Comparison of ENCODE assay signal across 11 mouse cellular contexts in the genomic region with DNA sequence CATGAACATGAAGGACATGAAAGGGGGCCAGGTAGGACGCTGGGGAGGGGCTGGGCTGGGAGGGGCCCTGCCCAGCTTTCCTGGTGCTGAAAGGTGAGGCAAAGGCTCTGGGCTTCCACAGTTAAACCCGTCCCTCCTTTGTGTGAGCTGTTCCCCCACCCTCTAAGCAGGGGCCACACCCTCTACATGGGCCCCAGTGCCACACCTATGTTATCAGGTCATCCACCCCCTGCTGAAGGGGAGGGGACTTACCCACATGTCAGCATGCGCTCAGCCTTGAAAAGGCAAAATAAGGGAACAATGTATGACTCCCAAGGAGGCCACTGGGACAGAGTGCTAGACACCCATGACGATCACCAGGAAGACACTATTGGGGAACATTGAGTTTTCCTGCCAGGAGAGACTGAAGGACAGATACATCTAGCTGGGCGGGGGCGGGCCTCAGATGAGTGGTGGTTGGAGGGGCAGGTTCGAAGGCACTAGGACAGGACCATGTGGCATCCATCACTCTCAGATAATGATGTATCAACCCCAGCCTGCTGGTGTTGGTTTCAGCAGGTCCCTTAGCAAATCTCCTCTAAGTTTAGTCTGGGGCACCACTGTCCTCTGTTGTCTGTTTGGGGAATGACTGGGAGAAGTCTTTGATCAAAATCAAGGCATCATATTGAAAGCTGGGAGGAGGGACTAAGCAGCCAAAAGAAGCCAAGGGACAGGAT.
DNase-seq lines count a peak whose midpoint lies in the region; ATAC-seq lines count a peak whose summit lies in the region.
"Had no signal": no experiment of that assay in that cellular context is flagged by ENCODE, and none has a peak within 500 bp of the region (broad histone marks: within the 10 kb centered on the region; RNA-seq: fewer than 3 reads in every experiment).

No protein-coding gene starts in this region.

- H3K36me3 ChIP-seq in kidney, embryonic 15.5 days, result 0 out of 2 replicates have a peak, but pooled peaks cover 4% of the 10 kb centered on the region
- no peaks in the 10 kb centered on the region for H3K36me3 ChIP-seq in intestine, embryonic 15.5 days
- H3K36me3 ChIP-seq: hindbrain, embryonic 15.5 days had no signal

- no peaks in the 10 kb centered on the region for H3K27me3 ChIP-seq in kidney, embryonic 15.5 days
- no peaks in the 10 kb centered on the region for H3K27me3 ChIP-seq in intestine, embryonic 15.5 days (replicated peaks)
- H3K27me3 ChIP-seq: hindbrain, embryonic 15.5 days; neural tube, embryonic 12.5 days had no signal

- no peak overlapping the region for H3K27ac ChIP-seq in kidney, embryonic 15.5 days
- no peak overlapping the region for H3K27ac ChIP-seq in intestine, embryonic 15.5 days
- H3K27ac ChIP-seq: hindbrain, embryonic 15.5 days; neural tube, embryonic 12.5 days had no signal

- H3K4me3 ChIP-seq in kidney, embryonic 15.5 days (replicated peaks), result no peak overlapping the region
- H3K4me3 ChIP-seq in intestine, embryonic 15.5 days (replicated peaks), result no peak overlapping the region
- H3K4me3 ChIP-seq: hindbrain, embryonic 15.5 days; neural tube, embryonic 12.5 days had no signal

- H3K9ac ChIP-seq in kidney, embryonic 15.5 days, result no peak overlapping the region
- no peak overlapping the region for H3K9ac ChIP-seq in intestine, embryonic 15.5 days
- H3K9ac ChIP-seq: hindbrain, embryonic 15.5 days; neural tube, embryonic 12.5 days had no signal

- WGBS in kidney, embryonic 15.5 days, result 73% methylated on average over 7 of the region's 7 CpGs
- 60% methylated on average over 7 of the region's 7 CpGs for WGBS in intestine, embryonic 15.5 days

- intact Hi-C loops in left cerebral cortex, postnatal 25 days (cut with DNase I), result no loop called here

- DNase-seq in kidney, adult 9 months, result no peak
- peak; percentile 55 for DNase-seq in MEL-GATA-1-ER (ENCODE audit: extremely low read depth, low read depth)
- peak; percentile 34 to 63 for DNase-seq in lung, postnatal 4 days
- no peak for DNase-seq in left cerebral cortex, postnatal 25 days (ENCODE audit: low spot score in 2 of 2)
- DNase-seq in spleen, adult 12 weeks (ENCODE audit: low spot score), result no peak
- DNase-seq in adrenal gland, postnatal 36 days, result no peak
- DNase-seq: adrenal gland, adult 8-10 months had no signal

- H3K9me3 ChIP-seq in kidney, embryonic 15.5 days (replicated peaks), result no peaks in the 10 kb centered on the region
- H3K9me3 ChIP-seq in intestine, embryonic 15.5 days, result no peaks in the 10 kb centered on the region
- H3K9me3 ChIP-seq: hindbrain, embryonic 15.5 days; neural tube, embryonic 12.5 days had no signal

- H3K4me2 ChIP-seq in kidney, embryonic 15.5 days, result no peak overlapping the region
- H3K4me2 ChIP-seq in intestine, embryonic 15.5 days (replicated peaks), result no peak overlapping the region
- H3K4me2 ChIP-seq: hindbrain, embryonic 15.5 days; neural tube, embryonic 12.5 days had no signal

- ATAC-seq in kidney, embryonic 15.5 days (replicated peaks; ENCODE audit: low FRiP score), result peak; percentile 53; the same call in 1 of the 2 replicates
- ATAC-seq in intestine, embryonic 15.5 days, result peak; percentile 91

- H3K4me1 ChIP-seq in kidney, embryonic 15.5 days, result peaks cover 5% of the 10 kb centered on the region; the same call in 1 of the 2 replicates
- peaks cover 6% of the 10 kb centered on the region for H3K4me1 ChIP-seq in intestine, embryonic 15.5 days (replicated peaks)
- H3K4me1 ChIP-seq: hindbrain, embryonic 15.5 days; neural tube, embryonic 12.5 days had no signal

Comparison
In these comparisons a context has a peak if more than half of its experiments do, and no peak if none do; other contexts are left out.
1. DNase-seq: peak in MEL-GATA-1-ER (single experiment) and lung, postnatal 4 days (2 of 2); none in kidney, adult 9 months (single experiment), left cerebral cortex, postnatal 25 days (0 of 2), spleen, adult 12 weeks (single experiment) and adrenal gland, postnatal 36 days (0 of 2).